Mouse (Mus musculus) R1 (cell line): ENCODE measurements around the gene Sirt4.

Experiments used
- DNase-seq: peaks from one replicate; pipeline ENCODE4 v3.0.0-alpha.2; 2018; ENCODE audit warnings: low read depth, low spot score

Gene Sirt4

GRCm38 (mm10) chr5:115470766-115471531, 13.6 kb downstream of the Sirt4 start:
- peak; percentile 63 for DNase-seq

DNA sequence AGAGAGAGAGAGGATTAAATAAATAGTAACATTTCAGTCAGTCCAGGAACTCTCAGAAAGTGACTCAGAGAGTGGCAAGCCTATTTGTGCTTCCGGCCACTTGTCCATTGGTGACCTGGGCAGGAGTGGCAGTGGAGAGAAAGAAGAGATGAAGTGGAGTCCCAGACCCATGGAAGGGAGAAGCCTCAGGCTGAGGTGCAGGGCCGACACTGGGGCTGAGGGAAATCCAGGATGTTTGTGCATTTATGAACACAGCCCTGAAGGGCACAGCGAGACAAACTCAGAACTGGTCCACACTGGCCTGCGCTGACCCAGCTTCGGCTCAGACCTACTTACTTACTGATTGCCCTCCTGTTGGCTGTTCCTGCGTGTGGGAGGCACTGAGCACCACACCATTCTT, 14.7 kb downstream of the Sirt4 start:
- no peak for DNase-seq

DNA sequence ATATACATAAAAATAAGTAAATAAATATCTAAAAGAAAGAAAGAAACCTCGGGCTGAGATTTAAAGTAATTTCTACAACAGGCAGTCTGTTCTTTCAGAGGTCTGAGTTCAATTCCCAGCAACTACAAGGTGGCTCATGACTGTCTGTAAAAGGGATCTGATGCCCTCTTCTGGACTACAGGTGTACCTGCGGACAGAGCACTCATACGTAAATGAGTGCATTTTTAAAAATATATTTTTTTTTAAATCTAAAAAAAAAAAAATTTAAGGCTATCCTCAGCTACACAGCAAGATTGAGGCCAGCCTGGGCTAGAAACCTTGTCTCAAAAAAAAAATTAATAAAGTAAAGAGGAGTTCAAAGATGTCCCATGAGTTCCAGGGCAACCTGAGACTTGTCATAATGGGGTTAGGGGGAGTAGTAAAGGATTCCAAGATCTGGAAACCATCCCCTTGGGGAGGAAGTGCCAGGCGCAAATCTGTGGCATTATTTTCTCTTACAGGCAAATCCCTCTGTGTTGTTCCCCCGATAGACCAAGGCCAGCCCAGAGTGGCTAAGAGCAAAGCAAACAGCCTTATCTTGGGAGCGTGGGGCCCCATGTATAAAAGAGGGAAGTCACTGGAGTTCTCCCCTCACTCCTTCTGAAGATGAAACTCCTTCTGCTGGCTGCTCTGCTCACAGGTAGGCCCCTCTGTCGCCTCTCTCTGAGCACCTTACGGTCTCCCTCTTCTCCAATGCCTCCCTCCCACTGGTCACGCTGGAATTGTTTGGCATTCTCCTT, 18.7 kb downstream of the Sirt4 start, which contains the start of gene Pla2g1b:
Gene Pla2g1b (plus strand): TSS at position 621 of the 779 bp plus-strand sequence.
- peak; percentile 75 for DNase-seq

DNA sequence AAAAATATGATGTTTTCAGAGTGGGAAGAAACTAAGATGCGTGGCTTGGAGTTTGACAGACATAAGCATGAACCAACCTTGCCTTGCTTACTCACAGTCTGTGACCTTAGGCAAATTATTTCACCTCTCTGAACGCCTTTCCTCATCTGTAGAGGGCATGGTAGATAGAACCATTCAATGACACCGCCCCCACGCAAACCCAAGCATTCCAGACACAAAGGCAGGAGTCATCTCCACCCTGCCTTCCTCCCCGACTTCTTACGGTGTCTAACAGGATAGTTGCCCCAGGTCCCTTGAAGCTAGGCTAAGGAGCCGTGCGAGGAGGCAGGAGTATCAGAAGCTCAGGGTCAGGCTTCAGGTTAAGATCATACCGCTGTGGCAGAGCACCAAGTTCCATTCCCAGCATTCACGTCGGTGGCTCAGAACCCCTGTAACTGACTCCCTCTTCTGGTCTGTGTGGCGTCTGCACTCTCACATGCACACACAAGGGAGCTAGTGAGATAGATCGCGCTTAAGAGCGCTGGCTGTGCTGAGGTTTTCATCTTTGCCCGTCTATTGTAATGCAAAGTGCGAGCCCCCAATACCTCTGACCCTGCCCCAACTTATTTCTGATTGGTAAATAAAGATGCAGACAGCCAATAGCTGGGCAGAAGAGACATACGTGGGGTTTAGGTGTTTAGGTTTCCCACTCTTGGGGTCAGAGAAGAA, 20.0 kb downstream of the Sirt4 start:
- peak; percentile 99 for DNase-seq

- no peak for DNase-seq
Measured at GRCm38 (mm10) chr5:115458918-115459317, 25.6 kb downstream of the Sirt4 start.

GRCm38 (mm10) chr5:115455838-115456237, 28.7 kb downstream of the Sirt4 start:
- no peak for DNase-seq

DNA sequence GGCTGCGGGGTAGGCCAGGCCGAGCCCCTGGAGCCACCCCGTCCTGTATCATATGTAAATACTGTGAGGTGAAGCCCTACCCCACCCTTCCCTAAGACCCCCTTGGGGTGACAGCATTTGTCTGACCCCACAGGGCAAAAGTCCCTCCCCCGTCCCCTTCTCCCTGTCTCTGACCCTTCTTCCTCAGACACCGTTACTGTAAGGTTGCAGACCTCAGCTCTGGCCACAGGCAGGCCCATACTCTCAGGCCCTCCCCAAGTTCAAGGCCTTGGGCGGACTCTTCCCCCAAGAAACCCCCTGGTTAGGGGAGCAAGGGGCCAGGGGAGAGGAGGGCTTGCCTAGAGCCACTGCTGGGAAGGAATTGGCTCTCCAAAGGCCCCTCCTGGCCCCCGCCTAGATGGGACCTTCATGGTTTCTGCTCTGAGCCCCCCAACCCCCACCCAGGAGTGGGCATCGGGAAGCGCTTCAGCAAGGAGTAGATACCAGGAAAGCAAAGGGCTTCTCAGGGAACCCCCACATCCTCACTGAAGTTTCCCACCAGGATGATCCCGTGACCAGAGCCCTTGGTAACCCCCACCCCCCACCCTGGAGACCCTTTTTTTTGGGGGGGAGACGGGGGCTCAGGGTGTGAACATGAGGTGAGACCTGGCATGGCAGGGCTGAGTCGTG, 30.0 kb downstream of the Sirt4 start:
- DNase-seq: no peak

DNA sequence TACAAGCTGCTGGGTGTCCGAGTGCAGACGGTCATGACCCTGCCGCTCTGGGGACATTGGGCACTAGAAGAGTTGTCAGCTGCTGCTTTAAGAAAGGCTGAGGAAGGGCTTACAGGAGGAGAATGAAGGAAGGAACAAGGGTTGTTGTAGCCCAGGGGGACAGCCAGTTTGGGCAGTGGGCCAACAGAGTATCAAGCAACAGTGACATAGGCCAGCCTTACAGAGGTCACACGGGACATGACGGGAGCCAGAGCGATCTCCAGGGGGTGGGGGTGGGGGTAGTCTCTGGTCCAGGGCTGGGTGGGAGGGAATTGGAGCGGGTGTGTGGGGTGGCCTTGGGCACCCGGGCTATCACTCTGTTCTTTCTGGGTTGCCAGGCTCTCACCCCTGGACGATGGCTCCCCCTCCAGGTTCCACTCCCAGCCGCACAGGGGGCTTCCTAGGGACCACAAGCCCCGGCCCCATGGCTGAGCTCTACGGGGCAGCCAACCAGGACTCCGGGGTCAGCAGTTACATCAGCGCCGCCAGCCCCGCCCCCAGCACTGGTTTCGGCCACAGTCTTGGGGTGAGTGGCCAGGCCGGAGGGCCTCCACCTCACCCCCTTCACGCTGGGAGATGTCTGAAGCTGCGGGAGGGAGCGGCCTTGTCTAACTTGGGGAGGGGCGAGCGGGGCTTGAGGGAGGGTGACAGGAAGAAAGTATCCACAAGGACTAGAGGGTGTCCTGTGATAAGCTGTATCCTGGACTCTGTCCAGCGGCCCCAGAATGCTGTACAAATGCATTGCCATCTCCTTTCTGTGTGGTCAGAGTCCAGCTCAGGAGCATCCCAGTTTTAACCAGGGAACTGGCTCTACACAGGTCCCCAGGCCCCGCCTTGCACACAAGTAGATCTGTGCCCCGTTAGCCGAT, 33.9 kb downstream of the Sirt4 start:
- DNase-seq: no peak

DNA sequence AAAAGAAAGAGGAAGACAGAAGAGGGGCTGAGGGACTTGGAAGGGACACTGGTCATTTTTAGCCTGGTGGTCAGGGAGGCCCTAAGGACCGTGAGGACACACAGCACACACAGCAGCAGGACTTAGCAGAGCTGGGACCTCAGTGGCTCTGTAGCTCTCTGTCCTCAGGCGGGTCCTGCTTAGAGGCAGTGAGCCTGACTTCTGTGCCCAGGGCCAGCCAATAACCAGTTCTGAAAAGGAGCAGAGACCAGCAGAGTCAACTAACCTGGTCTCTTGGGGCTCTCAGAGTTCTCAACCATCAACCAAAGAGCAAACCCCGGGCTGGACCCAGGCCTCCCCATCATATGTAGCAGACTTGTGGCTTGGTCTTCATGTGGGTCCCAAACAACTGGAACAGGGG, 35.3 kb downstream of the Sirt4 start:
- no peak for DNase-seq

DNA sequence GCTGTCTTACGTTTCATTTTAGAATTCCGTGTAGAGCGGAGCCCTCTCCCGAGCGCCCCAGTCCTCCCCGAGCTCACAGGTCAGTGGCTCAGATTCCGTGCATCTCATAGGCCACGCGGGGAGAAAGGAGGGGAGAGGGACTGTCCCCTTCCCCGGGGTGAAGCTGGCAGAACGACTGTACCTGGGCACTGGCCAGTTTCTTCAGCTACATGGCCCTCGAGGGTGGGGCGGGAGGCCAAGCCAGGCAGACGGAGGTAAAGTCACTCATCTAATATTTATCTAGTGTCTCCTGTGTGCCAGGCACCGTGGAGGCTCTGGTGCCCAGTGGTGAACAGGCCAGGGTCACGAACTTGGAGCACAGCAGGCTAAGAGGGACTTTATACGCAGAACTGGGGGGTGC, 37.4 kb downstream of the Sirt4 start:
- no peak for DNase-seq

DNA sequence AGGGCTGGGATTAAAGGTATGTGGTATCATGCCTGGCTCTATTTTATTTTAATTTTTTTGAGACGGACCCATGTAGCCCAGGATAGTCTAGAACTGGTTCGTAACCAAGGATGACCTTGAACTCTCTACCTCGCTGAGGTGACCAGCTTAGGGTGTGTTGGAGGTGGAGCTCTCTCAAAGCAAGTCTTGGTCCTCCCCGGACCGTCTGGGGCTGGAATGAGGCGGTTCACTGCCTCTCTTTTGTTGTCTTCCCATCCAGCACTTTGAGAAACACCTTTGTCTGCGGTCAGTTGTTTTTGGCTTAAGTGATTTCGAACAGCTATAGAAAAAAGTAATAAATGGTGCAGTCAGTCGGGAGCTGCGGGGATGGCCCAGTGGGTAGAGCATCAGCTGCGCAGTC, 40.4 kb downstream of the Sirt4 start:
- peak; percentile 89 for DNase-seq

GRCm38 (mm10) chr5:115442663-115443062, 41.9 kb downstream of the Sirt4 start:
- DNase-seq: peak; percentile 61

DNA sequence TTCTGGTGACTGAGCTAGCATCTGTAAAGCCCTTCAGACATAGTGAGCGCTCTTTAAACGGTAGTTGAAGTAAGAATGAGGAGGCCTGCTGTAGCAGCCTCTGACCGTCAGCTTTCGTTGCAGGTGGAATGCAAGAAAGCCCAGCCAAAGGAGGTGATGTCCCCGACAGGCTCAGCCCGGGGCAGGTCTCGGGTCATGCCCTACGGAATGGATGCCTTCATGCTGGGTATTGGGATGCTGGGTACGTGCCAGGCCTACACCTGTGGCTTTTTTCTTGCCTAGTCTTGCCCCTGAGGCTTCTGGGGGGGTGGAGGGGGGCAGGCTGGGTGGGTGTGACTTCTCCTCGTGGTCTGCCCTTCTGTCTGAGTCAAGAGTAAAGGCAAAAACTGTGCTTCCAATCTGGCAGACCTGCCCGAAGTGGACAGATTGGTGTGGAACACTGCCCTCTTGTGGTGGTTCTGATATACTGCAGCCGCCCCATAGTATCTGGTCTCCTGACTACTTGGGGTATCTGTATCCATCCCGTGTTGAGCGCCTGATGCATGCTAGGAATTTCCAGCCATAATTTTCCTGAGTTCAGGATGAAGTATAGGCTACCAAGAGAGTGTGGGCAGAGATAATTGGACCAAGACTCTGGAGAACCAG, 43.2 kb downstream of the Sirt4 start:
- peak; percentile 81 for DNase-seq

GRCm38 (mm10) chr5:115438667-115439066, 45.9 kb downstream of the Sirt4 start:
- no peak for DNase-seq

- DNase-seq: no peak
Measured at GRCm38 (mm10) chr5:115437945-115438315, 46.6 kb downstream of the Sirt4 start.

GRCm38 (mm10) chr5:115437242-115437944, 47.1 kb downstream of the Sirt4 start:
- no peak for DNase-seq

GRCm38 (mm10) chr5:115436421-115437124, 48.0 kb downstream of the Sirt4 start:
- DNase-seq: peak; percentile 92

GRCm38 (mm10) chr5:115435755-115436379, 48.7 kb downstream of the Sirt4 start:
- no peak for DNase-seq
